Mouse (Mus musculus) spleen, adult 2 months (tissue): Measurements from ENCODE around the gene Sirt2.

ENCODE experiments used
- CTCF ChIP-seq: fragments of 200-500 bp; IDR thresholded peaks from 2 replicates; pipeline ENCODE4 v1.5.1; 2011; ENCODE audit warnings: mild to moderate bottlenecking, inconsistent platforms; ENCODE audit not compliant: insufficient read depth, insufficient read length, insufficient replicate concordance; ENCODE audit errors: extremely low read depth
- POLR2A ChIP-seq: fragments of 200-500 bp; IDR thresholded peaks from 2 replicates; pipeline ENCODE4 v1.6.1; 2011; ENCODE audit warnings: low read depth, low read length, inconsistent platforms

DNA sequence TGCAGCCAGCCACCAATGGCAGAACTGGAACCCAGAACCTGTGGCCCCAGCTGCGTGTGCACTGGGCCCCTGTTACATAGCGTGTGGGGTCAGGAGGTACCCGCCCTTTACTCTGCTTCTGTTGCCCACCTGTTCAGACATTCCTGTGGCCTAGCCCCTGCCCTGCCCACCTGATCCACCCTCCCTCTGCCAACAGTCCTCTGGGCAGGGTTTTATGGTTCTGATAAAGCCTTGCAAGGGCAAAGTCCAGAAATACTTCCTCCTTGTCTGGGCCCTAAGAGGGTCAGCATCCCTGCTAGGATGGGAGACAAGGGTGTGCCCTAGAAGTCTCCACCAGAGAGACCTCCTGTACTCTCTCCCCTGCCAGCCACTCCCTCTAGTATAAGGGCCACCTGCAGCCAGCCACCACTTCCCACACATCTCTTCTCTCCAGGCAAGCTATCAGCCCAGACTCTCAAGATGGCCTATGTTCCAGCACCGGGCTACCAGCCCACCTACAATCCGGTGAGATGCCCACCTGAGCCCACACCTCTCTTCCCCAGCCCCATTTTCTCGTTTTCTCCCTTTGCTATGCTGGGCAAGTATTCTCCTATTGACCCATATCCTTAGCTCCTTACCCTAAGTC lies 67.3 kb downstream of the Sirt2 start, which contains the start of gene Lgals4:
- TF ChIP-seq POLR2A (no peak), CTCF (no peak)
